Mouse (Mus musculus): ENCODE results near the gene Reg3a. TPM values are rescaled to one million over a fixed set of nuclear protein-coding genes. Genes with fewer than 3 reads are reported as not detected.

Reg3a gene
- polyA plus RNA-seq, 1 experiment from 2014 or later: not detected

Other genes starting within 250 kb of the Reg3a start
- gene Reg3b, start 10.1 kb upstream of the Reg3a start, polyA plus RNA-seq (2015; fragmentation: Nextera tagmentation; extraction: Ambion mirVana): 0.44 TPM in 1 of 2 replicates, not detected in the other
- gene Reg3d, start 1.8 kb upstream of the Reg3a start, polyA plus RNA-seq (2015; fragmentation: Nextera tagmentation; extraction: Ambion mirVana): not detected in 2 replicates
- not detected in 2 replicates for gene Reg2, start 14.9 kb downstream of the Reg3a start, polyA plus RNA-seq (2015; fragmentation: Nextera tagmentation; extraction: Ambion mirVana)
- not detected in 2 replicates for gene Reg1, start 42.0 kb downstream of the Reg3a start, polyA plus RNA-seq (2015; fragmentation: Nextera tagmentation; extraction: Ambion mirVana)
- not detected in 2 replicates for gene Reg3g, start 88.2 kb downstream of the Reg3a start, polyA plus RNA-seq (2015; fragmentation: Nextera tagmentation; extraction: Ambion mirVana)

Data from hindbrain, embryonic 13.5 days (tissue).